Mouse (Mus musculus) myocyte (in vitro differentiated cells): ENCODE measurements at regions not wholly inside any gene's neighbourhood (a gene's known extent, or its start where the extent isn't known, plus 50 kb on each side); places are given as distances from the start of the nearest gene placed in this dataset.

ENCODE experiments used
- CEBPB ChIP-seq: IDR thresholded peaks from 2 replicates; pipeline ENCODE4 v1.6.1; 2011; ENCODE audit warnings: mild to moderate bottlenecking, moderate library complexity; ENCODE audit not compliant: poor library complexity, insufficient read depth, severe bottlenecking
- MAX ChIP-seq: IDR thresholded peaks from one replicate; pipeline ENCODE4 v1.6.1; 2011; ENCODE audit warnings: low read depth, mild to moderate bottlenecking, control low read depth
- MYOD1 ChIP-seq, 3 experiments: IDR thresholded peaks; one replicate each; pipeline ENCODE4 v1.6.1; 2011; ENCODE audit warnings: control low read depth in 2 of 3, low read depth in 2 of 3, mild to moderate bottlenecking in 2 of 3, moderate library complexity in 1 of 3; ENCODE audit not compliant: insufficient read length in 2 of 3, control insufficient read depth in 1 of 3
- POLR2A ChIP-seq: IDR thresholded peaks from one replicate; pipeline ENCODE4 v1.6.1; 2011; ENCODE audit warnings: low read depth, mild to moderate bottlenecking, control low read depth, moderate library complexity; ENCODE audit not compliant: insufficient read length
- REST ChIP-seq: IDR thresholded peaks from one replicate; pipeline ENCODE4 v1.6.1; 2011; ENCODE audit warnings: mild to moderate bottlenecking, control low read depth, moderate library complexity; ENCODE audit not compliant: insufficient read depth, insufficient read length
- SRF ChIP-seq: IDR thresholded peaks from one replicate; pipeline ENCODE4 v1.6.1; 2011; ENCODE audit warnings: low read depth; ENCODE audit not compliant: control insufficient read depth, insufficient read length
- TCF12 ChIP-seq: IDR thresholded peaks from one replicate; pipeline ENCODE4 v1.6.1; 2011; ENCODE audit warnings: mild to moderate bottlenecking, control low read depth; ENCODE audit not compliant: poor library complexity, insufficient read depth, severe bottlenecking
- USF1 ChIP-seq: IDR thresholded peaks from one replicate; pipeline ENCODE4 v1.6.1; 2011; ENCODE audit warnings: low read depth, mild to moderate bottlenecking, control low read depth, moderate library complexity

- TF ChIP-seq REST (no peak), CEBPB (no peak), TCF12 (no peak), POLR2A (no peak), SRF (no peak), MAX (no peak), MYOD1 (IDR thresholded peaks at IDR 0.05; ENCODE audit: control insufficient read depth in 1 of 3, insufficient read length in 2 of 3, low read depth in 2 of 3) (no peak), USF1 (no peak)
Observed at GRCm38 (mm10) chr6:68736068-68736467, 1200.5 kb upstream of the Tacstd2 start.
